Mouse (Mus musculus): ENCODE measurements around the gene Mmp2. TPM values are rescaled to one million over a fixed set of nuclear protein-coding genes. Genes with fewer than 3 reads are reported as not detected.
"Not testable (repeated sequence)": the region's sequence is repeated elsewhere in the genome, so short reads cannot be mapped to it uniquely, and the experiment has no call there.

The Mmp2 gene
- polyA plus RNA-seq, 1 experiment from 2014 or later = 34.0 TPM

GRCm38 (mm10) chr8:92858475-92859182, 31.5 kb downstream of the Mmp2 start:
- ATAC-seq (ENCODE audit: low FRiP score) = no peak
- Histone ChIP-seq H3K4me1 (peaks cover 21% of the 10 kb centered on the region), H3K9me3 (replicated peaks) (no peaks in the 10 kb centered on the region), H3K4me3 (replicated peaks) (no peak overlapping the region), H3K27me3 (replicated peaks) (peaks cover 8% of the 10 kb centered on the region; the same call in 1 of the 2 replicates), H3K27ac (replicated peaks) (no peak overlapping the region), H3K9ac (replicated peaks) (no peak overlapping the region), H3K4me2 (no peak overlapping the region), H3K36me3 (no peaks in the 10 kb centered on the region)
- 76% methylated on average over 14 of the region's 14 CpGs for WGBS

GRCm38 (mm10) chr8:92861977-92862376, 34.9 kb downstream of the Mmp2 start:
- Histone ChIP-seq H3K9me3 (replicated peaks) (no peaks in the 10 kb centered on the region), H3K36me3 (no peaks in the 10 kb centered on the region), H3K4me1 (no peaks in the 10 kb centered on the region), H3K27ac (replicated peaks) (no peak overlapping the region), H3K27me3 (replicated peaks) (no peaks in the 10 kb centered on the region), H3K4me3 (replicated peaks) (no peak overlapping the region), H3K9ac (replicated peaks) (no peak overlapping the region), H3K4me2 (no peak overlapping the region)
- WGBS = 92% methylated on average over 1 of the region's 1 CpGs
- ATAC-seq (ENCODE audit: low FRiP score) = no peak

GRCm38 (mm10) chr8:92870281-92870680, 43.2 kb downstream of the Mmp2 start:
- WGBS = 4% methylated on average over 7 of the region's 7 CpGs
- peaks cover 31% of the 10 kb centered on the region for H3K4me1 ChIP-seq
- H3K27me3 ChIP-seq (replicated peaks) = no peaks in the 10 kb centered on the region
- no peak overlapping the region for H3K4me3 ChIP-seq (replicated peaks)
- H3K4me2 ChIP-seq = peak overlapping the region; percentile 7; the same call in 1 of the 2 replicates
- H3K36me3 ChIP-seq = no peaks in the 10 kb centered on the region
- peak overlapping the region; percentile 28; the same call in 1 of the 2 replicates for H3K27ac ChIP-seq (replicated peaks)
- no peaks in the 10 kb centered on the region for H3K9me3 ChIP-seq (replicated peaks)
- no peak overlapping the region for H3K9ac ChIP-seq (replicated peaks)
- peak; percentile 55 for ATAC-seq (ENCODE audit: low FRiP score)

- Histone ChIP-seq H3K9me3 (replicated peaks) (no peaks in the 10 kb centered on the region), H3K4me3 (replicated peaks) (no peak overlapping the region), H3K4me1 (peaks cover 31% of the 10 kb centered on the region), H3K4me2 (no peak overlapping the region), H3K27me3 (replicated peaks) (no peaks in the 10 kb centered on the region), H3K9ac (replicated peaks) (no peak overlapping the region), H3K27ac (replicated peaks) (0 out of 2 replicates have a peak overlapping the region, but pooled peaks have one; percentile 14), H3K36me3 (no peaks in the 10 kb centered on the region)
- WGBS = 35% methylated on average over 10 of the region's 10 CpGs
- no peak for ATAC-seq (ENCODE audit: low FRiP score)
These were observed 45.1 kb downstream of the Mmp2 start for GRCm38 (mm10) chr8:92872063-92872759.

- no peak overlapping the region for H3K4me2 ChIP-seq
- no peak overlapping the region for H3K27ac ChIP-seq (replicated peaks)
- WGBS = 61% methylated on average over 10 of the region's 10 CpGs
- H3K4me1 ChIP-seq = peaks cover 14% of the 10 kb centered on the region
- no peaks in the 10 kb centered on the region for H3K27me3 ChIP-seq (replicated peaks)
- no peak overlapping the region for H3K4me3 ChIP-seq (replicated peaks)
- no peaks in the 10 kb centered on the region for H3K9me3 ChIP-seq (replicated peaks)
- peaks cover 8% of the 10 kb centered on the region for H3K36me3 ChIP-seq
- no peak overlapping the region for H3K9ac ChIP-seq (replicated peaks)
- no peak for ATAC-seq (ENCODE audit: low FRiP score)
These were observed 48.7 kb downstream of the Mmp2 start for GRCm38 (mm10) chr8:92875795-92876194.

- H3K4me3 ChIP-seq (replicated peaks) = no peak overlapping the region
- ATAC-seq (ENCODE audit: low FRiP score) = no peak
- H3K27me3 ChIP-seq (replicated peaks) = no peaks in the 10 kb centered on the region
- no peaks in the 10 kb centered on the region for H3K9me3 ChIP-seq (replicated peaks)
- no peak overlapping the region for H3K27ac ChIP-seq (replicated peaks)
- no peak overlapping the region for H3K4me2 ChIP-seq
- 74% methylated on average over 4 of the region's 4 CpGs for WGBS
- H3K4me1 ChIP-seq = no peaks in the 10 kb centered on the region
- H3K36me3 ChIP-seq = peaks cover 8% of the 10 kb centered on the region
- H3K9ac ChIP-seq (replicated peaks) = no peak overlapping the region
These were observed 54.2 kb downstream of the Mmp2 start for GRCm38 (mm10) chr8:92881247-92881646.

- H3K9ac ChIP-seq (replicated peaks) = no peak overlapping the region
- no peaks in the 10 kb centered on the region for H3K27me3 ChIP-seq (replicated peaks)
- no peaks in the 10 kb centered on the region for H3K9me3 ChIP-seq (replicated peaks)
- H3K4me3 ChIP-seq (replicated peaks) = no peak overlapping the region
- no peak for ATAC-seq (ENCODE audit: low FRiP score)
- no peaks in the 10 kb centered on the region for H3K4me1 ChIP-seq
- WGBS = 75% methylated on average over 2 of the region's 2 CpGs
- peaks cover 8% of the 10 kb centered on the region for H3K36me3 ChIP-seq
- H3K4me2 ChIP-seq = no peak overlapping the region
- no peak overlapping the region for H3K27ac ChIP-seq (replicated peaks)
These were observed 56.7 kb downstream of the Mmp2 start for GRCm38 (mm10) chr8:92883771-92884170.

- H3K4me3 ChIP-seq (replicated peaks); H3K4me1 ChIP-seq; H3K27me3 ChIP-seq (replicated peaks); H3K9ac ChIP-seq (replicated peaks); H3K36me3 ChIP-seq; H3K4me2 ChIP-seq; ATAC-seq (ENCODE audit: low FRiP score); H3K9me3 ChIP-seq (replicated peaks); H3K27ac ChIP-seq (replicated peaks): not testable (repeated sequence)
- WGBS = 84% methylated on average over 3 of the region's 3 CpGs
These were observed 65.1 kb downstream of the Mmp2 start for GRCm38 (mm10) chr8:92892216-92892615.

- Histone ChIP-seq H3K4me2 (no peak overlapping the region), H3K9me3 (replicated peaks) (no peaks in the 10 kb centered on the region), H3K9ac (replicated peaks) (no peak overlapping the region), H3K4me1 (peaks cover 8% of the 10 kb centered on the region; the same call in 1 of the 2 replicates), H3K27ac (replicated peaks) (no peak overlapping the region), H3K4me3 (replicated peaks) (no peak overlapping the region), H3K36me3 (no peaks in the 10 kb centered on the region), H3K27me3 (replicated peaks) (no peaks in the 10 kb centered on the region)
- 89% methylated on average over 2 of the region's 2 CpGs for WGBS
- ATAC-seq (ENCODE audit: low FRiP score) = no peak
These were observed 66.8 kb downstream of the Mmp2 start for GRCm38 (mm10) chr8:92893870-92894269.

- Histone ChIP-seq H3K4me2 (no peak overlapping the region), H3K4me3 (replicated peaks) (no peak overlapping the region), H3K4me1 (peaks cover 8% of the 10 kb centered on the region; the same call in 1 of the 2 replicates), H3K36me3 (no peaks in the 10 kb centered on the region), H3K9me3 (replicated peaks) (no peaks in the 10 kb centered on the region), H3K27me3 (replicated peaks) (no peaks in the 10 kb centered on the region), H3K27ac (replicated peaks) (no peak overlapping the region), H3K9ac (replicated peaks) (no peak overlapping the region)
- no peak for ATAC-seq (ENCODE audit: low FRiP score)
- WGBS = 65% methylated on average over 7 of the region's 7 CpGs
These were observed 68.0 kb downstream of the Mmp2 start for GRCm38 (mm10) chr8:92895053-92895452.

GRCm38 (mm10) chr8:92896056-92896455, 69.0 kb downstream of the Mmp2 start:
- H3K4me2 ChIP-seq = no peak overlapping the region

GRCm38 (mm10) chr8:92896611-92897010, 69.5 kb downstream of the Mmp2 start:
- WGBS = 79% methylated on average over 5 of the region's 5 CpGs

More at GRCm38 (mm10) chr8:92896056-92896455, 69.0 kb downstream of the Mmp2 start:
- 89% methylated on average over 1 of the region's 1 CpGs for WGBS
- no peaks in the 10 kb centered on the region for H3K27me3 ChIP-seq (replicated peaks)
- H3K4me3 ChIP-seq (replicated peaks) = no peak overlapping the region
- no peaks in the 10 kb centered on the region for H3K36me3 ChIP-seq
- no peaks in the 10 kb centered on the region for H3K9me3 ChIP-seq (replicated peaks)
- no peak for ATAC-seq (ENCODE audit: low FRiP score)
- H3K4me1 ChIP-seq = peaks cover 8% of the 10 kb centered on the region; the same call in 1 of the 2 replicates
- no peak overlapping the region for H3K9ac ChIP-seq (replicated peaks)
- no peak overlapping the region for H3K27ac ChIP-seq (replicated peaks)

More at GRCm38 (mm10) chr8:92896611-92897010, 69.5 kb downstream of the Mmp2 start:
- H3K27ac ChIP-seq (replicated peaks) = no peak overlapping the region
- H3K9me3 ChIP-seq (replicated peaks) = no peaks in the 10 kb centered on the region
- H3K36me3 ChIP-seq = no peaks in the 10 kb centered on the region
- H3K27me3 ChIP-seq (replicated peaks) = no peaks in the 10 kb centered on the region
- no peak overlapping the region for H3K4me3 ChIP-seq (replicated peaks)
- peaks cover 8% of the 10 kb centered on the region; the same call in 1 of the 2 replicates for H3K4me1 ChIP-seq
- H3K9ac ChIP-seq (replicated peaks) = no peak overlapping the region
- ATAC-seq (ENCODE audit: low FRiP score) = no peak
- no peak overlapping the region for H3K4me2 ChIP-seq
